Mouse (Mus musculus) mesoderm, embryonic 11.5 days (tissue): ENCODE data around the gene Rab9.
"Not testable (repeated sequence)": the region's sequence is repeated elsewhere in the genome, so short reads cannot be mapped to it uniquely, and the experiment has no call there.

Experiments
- DNase-seq: peaks from one replicate; pipeline ENCODE4 v3.0.0-alpha.2; 2012; ENCODE audit warnings: low read depth, low spot score

Rab9 gene

GRCm38 (mm10) chrX:166479365-166479983, at the start of gene Rab9:
TSS of gene Rab9 (minus strand) at chrX:166479867.
- DNase-seq, result peak; percentile 93

GRCm38 (mm10) chrX:166528126-166528525, 48.5 kb upstream of the Rab9 start:
- no peak for DNase-seq

GRCm38 (mm10) chrX:166525637-166526315, 46.1 kb upstream of the Rab9 start:
- no peak for DNase-seq

DNA sequence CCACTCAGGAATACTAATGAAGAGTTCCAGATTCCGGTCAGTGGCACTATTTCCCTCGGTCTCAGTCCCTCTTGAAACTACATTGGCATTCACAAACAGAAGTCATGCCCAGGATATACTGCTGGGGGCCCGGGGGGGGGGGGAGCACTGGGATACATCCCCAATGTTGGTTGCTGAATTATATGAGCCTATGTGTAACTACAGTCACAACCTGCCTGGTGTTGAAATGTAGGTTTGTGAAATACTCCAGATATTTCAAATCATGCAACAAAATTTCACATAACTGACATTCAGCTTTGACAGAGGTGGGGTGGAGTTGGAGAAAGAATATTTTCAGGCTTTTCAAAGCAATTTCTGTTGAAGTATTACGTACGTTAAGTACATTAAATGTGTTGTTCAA, 41.1 kb upstream of the Rab9 start:
- no peak for DNase-seq

DNA sequence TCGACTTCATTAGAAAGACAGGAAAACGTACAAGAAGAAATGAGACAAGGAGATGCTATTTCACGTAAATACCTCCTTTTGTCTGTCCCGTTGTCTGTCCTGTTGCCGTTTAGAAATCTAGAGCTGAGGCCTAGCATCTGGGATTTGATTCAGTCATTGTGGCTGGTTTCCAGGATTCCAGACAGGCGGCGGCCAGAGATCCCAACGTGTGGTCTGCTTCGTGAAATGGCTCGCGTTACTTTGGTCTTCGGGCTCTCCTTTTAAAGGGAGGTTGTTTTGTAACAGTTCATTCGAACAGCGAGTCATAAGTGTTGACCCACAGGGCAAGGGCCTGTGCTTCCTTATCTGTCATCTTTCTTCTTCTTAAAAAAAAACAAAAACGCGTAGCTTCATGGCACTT, 38.7 kb upstream of the Rab9 start, which contains the start of gene Tceanc:
TSS of gene Tceanc (minus strand) at position 223 of the 400 bp plus-strand sequence.
- DNase-seq, result no peak

GRCm38 (mm10) chrX:166516631-166517030, 37.0 kb upstream of the Rab9 start:
- DNase-seq, result no peak

- no peak for DNase-seq
Observed at GRCm38 (mm10) chrX:166515923-166516322, 36.3 kb upstream of the Rab9 start.

GRCm38 (mm10) chrX:166514035-166514434, 34.4 kb upstream of the Rab9 start:
- DNase-seq, result not testable (repeated sequence)

- no peak for DNase-seq
Observed at GRCm38 (mm10) chrX:166512071-166512470, 32.4 kb upstream of the Rab9 start.

DNA sequence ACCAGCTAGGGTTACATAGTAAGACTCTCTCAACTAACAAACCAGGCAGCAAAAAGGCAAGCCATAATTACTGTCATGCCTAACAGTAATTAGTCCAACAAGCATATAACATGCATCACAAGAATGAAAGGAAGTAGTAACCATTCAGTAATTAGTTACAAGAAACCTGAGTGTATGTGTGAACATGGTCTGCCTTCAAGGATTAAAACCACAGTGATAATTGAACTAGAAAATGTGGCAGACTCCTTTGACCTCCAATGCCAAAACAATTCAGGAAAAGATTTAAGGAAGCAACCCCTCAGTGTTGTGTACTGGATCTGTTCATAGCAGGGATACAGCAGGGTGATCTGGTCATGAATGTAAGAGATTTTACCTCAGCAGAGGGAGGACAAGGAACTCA, 31.4 kb upstream of the Rab9 start:
- DNase-seq, result no peak

DNA sequence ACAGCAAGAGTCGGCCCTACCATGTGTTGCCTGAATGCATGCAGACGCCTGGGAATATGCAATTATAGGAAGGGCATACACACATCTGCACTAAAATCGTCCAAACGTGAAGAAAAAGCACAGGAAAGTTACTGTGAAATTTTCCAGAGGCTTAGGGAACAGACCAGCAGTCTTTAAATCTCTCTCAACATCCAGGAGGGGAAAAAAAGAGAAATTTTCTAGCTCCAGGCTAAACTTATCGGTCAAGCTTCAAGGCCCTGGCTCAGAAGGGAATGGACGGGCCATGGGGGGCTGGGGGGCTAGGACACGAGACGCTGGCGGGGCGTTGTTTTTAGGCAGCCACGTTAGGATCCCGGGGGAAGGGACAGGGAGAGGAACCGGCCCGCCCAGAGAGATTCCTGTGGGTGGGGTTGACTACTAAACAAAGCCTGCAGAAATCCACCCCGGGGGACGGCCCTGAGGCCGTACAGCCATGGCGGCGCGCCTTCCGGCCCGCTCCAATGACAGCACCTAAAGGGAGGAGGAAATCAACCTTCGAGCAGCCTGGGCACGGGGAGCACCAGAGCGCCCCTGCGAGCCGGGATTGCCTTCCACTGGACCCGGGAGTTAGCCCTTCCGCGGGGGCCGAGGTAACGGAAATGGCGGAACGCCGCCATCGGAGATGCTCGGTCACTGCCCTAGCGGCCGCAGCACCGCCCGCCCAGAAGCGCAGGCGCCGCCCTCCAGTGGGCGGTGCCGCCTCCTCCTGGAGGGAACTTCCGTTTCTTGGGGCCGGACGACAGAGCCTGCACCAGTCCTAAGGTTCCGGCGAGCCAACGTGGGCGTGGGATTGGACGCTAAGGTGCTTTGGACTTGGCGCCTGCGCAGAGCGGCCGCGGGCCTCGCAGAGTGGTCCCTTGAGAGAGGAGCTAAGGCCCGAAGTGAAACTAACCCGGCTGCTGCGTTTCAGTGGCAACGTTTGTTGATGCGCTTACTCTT, 30.4 kb upstream of the Rab9 start:
- DNase-seq, result peak; percentile 95

GRCm38 (mm10) chrX:166504421-166504820, 24.8 kb upstream of the Rab9 start:
- no peak for DNase-seq

GRCm38 (mm10) chrX:166499496-166500190, 20.0 kb upstream of the Rab9 start:
- no peak for DNase-seq

GRCm38 (mm10) chrX:166497771-166498170, 18.1 kb upstream of the Rab9 start:
- peak; percentile 25 for DNase-seq

DNA sequence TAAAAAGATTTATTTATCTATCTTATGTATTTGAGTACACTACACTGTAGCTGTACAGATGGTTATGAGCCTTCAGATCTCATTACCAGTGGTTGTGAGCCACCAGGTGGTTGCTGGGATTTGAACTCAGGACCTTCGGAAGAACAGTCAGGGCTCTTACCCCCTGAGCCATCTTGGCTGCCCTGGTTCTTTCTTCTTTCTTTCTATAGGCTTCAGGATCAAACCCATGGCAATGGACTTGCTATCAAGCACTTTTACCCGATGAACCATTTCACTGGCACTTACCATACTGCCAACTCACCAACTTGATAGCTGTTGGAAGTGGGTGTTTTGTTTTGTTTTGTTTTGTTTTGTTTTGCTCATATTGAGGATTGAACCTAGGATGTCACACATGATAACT, 15.4 kb upstream of the Rab9 start:
- DNase-seq, result no peak

- peak; percentile 4 for DNase-seq
Observed at GRCm38 (mm10) chrX:166478631-166479364, 869 bp downstream of the Rab9 start.

DNA sequence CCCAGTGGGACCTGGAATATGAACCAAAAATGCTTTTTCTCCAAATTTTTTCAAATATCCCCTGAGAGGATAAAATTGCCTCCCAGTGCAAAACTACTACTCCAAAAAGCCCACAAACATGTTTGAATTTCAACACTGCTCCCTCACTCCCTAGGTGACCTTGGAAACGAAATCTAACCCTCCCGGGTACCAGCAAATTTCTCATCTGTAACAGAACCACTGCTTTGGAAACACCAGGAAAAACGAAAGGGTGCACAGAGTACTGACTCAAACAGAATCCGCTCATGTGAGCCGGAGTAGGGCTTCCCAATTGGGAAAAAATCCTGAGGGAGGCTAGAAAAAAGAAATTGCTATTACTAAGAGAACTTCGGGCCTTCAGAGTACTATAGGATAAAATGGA, 2.3 kb downstream of the Rab9 start:
- no peak for DNase-seq

DNA sequence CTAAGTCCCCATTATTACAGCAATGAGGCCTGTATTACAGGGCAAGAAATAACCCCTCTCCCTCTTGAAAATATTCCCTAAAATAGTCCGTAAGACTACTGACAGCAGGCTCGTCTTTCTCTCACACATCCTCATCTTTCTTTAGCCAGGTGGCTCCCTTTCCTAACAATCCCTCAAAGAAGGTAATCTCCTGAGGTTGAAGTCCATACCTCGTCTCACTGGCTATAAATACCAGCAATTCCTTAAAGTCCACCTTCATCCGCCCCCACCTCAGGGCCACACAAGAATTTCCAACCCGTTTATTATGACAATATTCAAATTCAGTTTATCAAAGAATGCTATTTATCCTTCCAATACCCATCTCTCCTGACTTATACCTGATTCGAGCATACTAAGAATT, 7.1 kb downstream of the Rab9 start:
- no peak for DNase-seq

DNA sequence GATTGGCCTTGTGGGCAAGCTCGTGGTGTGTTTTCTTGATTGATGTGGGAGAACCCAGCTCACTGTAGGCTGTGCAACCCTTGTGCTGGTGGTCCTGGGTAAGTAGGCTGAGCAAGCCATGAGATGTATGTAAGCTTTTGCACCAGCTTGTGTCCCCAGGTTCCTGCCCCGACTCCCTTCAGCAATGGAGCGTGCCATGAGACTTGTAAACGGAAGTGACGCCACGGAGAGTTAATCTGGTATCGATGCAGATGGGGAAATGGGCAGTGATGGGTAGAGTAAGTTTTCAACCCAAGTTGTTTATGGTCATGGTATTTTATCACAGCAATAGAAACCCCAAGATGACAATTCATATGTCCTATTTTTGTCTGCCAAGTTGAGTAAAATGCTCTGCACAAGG, 11.3 kb downstream of the Rab9 start:
- no peak for DNase-seq

GRCm38 (mm10) chrX:166455525-166455924, 24.1 kb downstream of the Rab9 start:
- DNase-seq, result no peak

DNA sequence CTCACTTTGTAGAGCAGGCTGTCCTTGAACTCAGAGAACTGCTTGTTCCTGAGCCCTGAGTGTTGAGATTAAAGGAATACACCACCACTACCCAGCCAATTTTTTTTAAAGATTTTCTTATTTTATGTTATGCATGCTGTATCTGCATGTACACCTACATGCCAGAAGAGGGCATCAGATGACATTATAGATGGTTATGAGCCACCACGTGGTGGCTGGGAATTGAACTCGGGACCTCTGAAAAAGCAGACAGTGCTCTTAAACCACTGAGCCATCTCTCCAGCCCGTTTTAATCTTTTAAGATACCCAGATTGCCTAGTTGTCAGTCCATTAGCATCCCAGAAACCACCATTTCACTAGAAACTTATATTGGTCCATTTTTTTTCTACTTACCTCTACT, 25.3 kb downstream of the Rab9 start:
- no peak for DNase-seq
